In genomic region chr4:53438836-53439480, GRCm38 (mm10) we compare ENCODE assay signal across 9 mouse cellular contexts. TPM values are rescaled to one million over a fixed set of nuclear protein-coding genes. Genes with fewer than 3 reads are reported as not detected.
A peak's percentile ranks its signal among the peaks of the same experiment; 100 is the strongest.
DNase-seq lines count a peak whose midpoint lies in the region; ATAC-seq and TF ChIP-seq lines count a peak whose summit lies in the region.
"Had no signal": no experiment of that assay in that cellular context is flagged by ENCODE, and none has a peak within 500 bp of the region (broad histone marks: within the 10 kb centered on the region; RNA-seq: fewer than 3 reads in every experiment).

No protein-coding gene starts in this region.

- H3K27ac ChIP-seq in kidney, postnatal 0 days: no peak overlapping the region
- H3K27ac ChIP-seq in forebrain, postnatal 0 days (ENCODE audit: low read depth, low read length): peak overlapping the region; percentile 70
- 0 out of 2 replicates have a peak overlapping the region, but pooled peaks have one; percentile 84 for H3K27ac ChIP-seq in midbrain, postnatal 0 days (ENCODE audit: low read depth, low read length)

- WGBS in kidney, postnatal 0 days: 74% methylated on average over 7 of the region's 7 CpGs
- 80% methylated on average over 7 of the region's 7 CpGs for WGBS in forebrain, postnatal 0 days
- 83% methylated on average over 7 of the region's 7 CpGs for WGBS in midbrain, postnatal 0 days

- no peak overlapping the region for H3K4me3 ChIP-seq in kidney, postnatal 0 days (replicated peaks; ENCODE audit: low read depth, low read length)
- no peak overlapping the region for H3K4me3 ChIP-seq in forebrain, postnatal 0 days (ENCODE audit: low read depth, low read length)
- H3K4me3 ChIP-seq in midbrain, postnatal 0 days (ENCODE audit: low read depth, low read length): peak overlapping the region; percentile 81; the same call in 1 of the 2 replicates

- no peak for ATAC-seq in kidney, postnatal 0 days (replicated peaks; ENCODE audit: low FRiP score, low read depth)
- ATAC-seq in forebrain, postnatal 0 days: no peak
- no peak for ATAC-seq in midbrain, postnatal 0 days (ENCODE audit: low FRiP score)

- no peaks in the 10 kb centered on the region for H3K9me3 ChIP-seq in kidney, postnatal 0 days (replicated peaks; ENCODE audit: low read length)
- H3K9me3 ChIP-seq in forebrain, postnatal 0 days (ENCODE audit: low read length): no peaks in the 10 kb centered on the region
- no peaks in the 10 kb centered on the region for H3K9me3 ChIP-seq in midbrain, postnatal 0 days (ENCODE audit: low read length)

- H3K9ac ChIP-seq in kidney, postnatal 0 days (ENCODE audit: low read depth, low read length): no peak overlapping the region
- 0 out of 2 replicates have a peak overlapping the region, but pooled peaks have one; percentile 78 for H3K9ac ChIP-seq in forebrain, postnatal 0 days
- no peak overlapping the region for H3K9ac ChIP-seq in midbrain, postnatal 0 days (replicated peaks; ENCODE audit: low read length, poor library complexity, severe bottlenecking)

- no peak for TF ChIP-seq CTCF in kidney, postnatal 0 days (IDR thresholded peaks at IDR 0.05; ENCODE audit: low read depth)
- no peak for TF ChIP-seq CTCF in forebrain, postnatal 0 days (IDR thresholded peaks at IDR 0.05; ENCODE audit: low read depth)
- no peak for TF ChIP-seq CTCF in midbrain, postnatal 0 days (IDR thresholded peaks at IDR 0.05)

- no peaks in the 10 kb centered on the region for H3K27me3 ChIP-seq in kidney, postnatal 0 days (ENCODE audit: insufficient read depth, low read length)
- no peaks in the 10 kb centered on the region for H3K27me3 ChIP-seq in forebrain, postnatal 0 days (ENCODE audit: insufficient read depth, low read length)
- H3K27me3 ChIP-seq in midbrain, postnatal 0 days (ENCODE audit: insufficient read depth, low read length): no peaks in the 10 kb centered on the region

- peak overlapping the region; percentile 85; the same call in 1 of the 2 replicates for H3K4me2 ChIP-seq in kidney, postnatal 0 days (ENCODE audit: low read length)
- H3K4me2 ChIP-seq in forebrain, postnatal 0 days (ENCODE audit: low read depth): peak overlapping the region; percentile 79
- H3K4me2 ChIP-seq in midbrain, postnatal 0 days (ENCODE audit: low read depth, low read length, poor library complexity, severe bottlenecking): peak overlapping the region; percentile 83; the same call in 1 of the 2 replicates

- no peaks in the 10 kb centered on the region for H3K36me3 ChIP-seq in kidney, postnatal 0 days (ENCODE audit: insufficient read depth, low read length)
- H3K36me3 ChIP-seq in forebrain, postnatal 0 days (ENCODE audit: insufficient read depth): no peaks in the 10 kb centered on the region
- no peaks in the 10 kb centered on the region for H3K36me3 ChIP-seq in midbrain, postnatal 0 days (ENCODE audit: insufficient read depth, low read length)

- no peak for DNase-seq in kidney, postnatal 0 days (ENCODE audit: low spot score)
- no peak for DNase-seq in kidney, adult 11 months
- peak; percentile 81 for DNase-seq in ZHBTc4 (ENCODE audit: low read depth, low spot score)
- no peak for DNase-seq in forebrain, postnatal 0 days
- DNase-seq in midbrain, postnatal 0 days (ENCODE audit: low spot score): no peak
- DNase-seq in thymus, postnatal 14 days: no peak
- no peak for DNase-seq in ovary, postnatal 14 days (ENCODE audit: low spot score)
- no peak for DNase-seq in cerebellum, postnatal 10 days
- DNase-seq: kidney, adult 18-20 months had no signal

- H3K4me1 ChIP-seq in kidney, postnatal 0 days (replicated peaks; ENCODE audit: insufficient read depth, low read length): peaks cover 13% of the 10 kb centered on the region
- H3K4me1 ChIP-seq in forebrain, postnatal 0 days (ENCODE audit: insufficient read depth): 0 out of 2 replicates have a peak, but pooled peaks cover 6% of the 10 kb centered on the region
- H3K4me1 ChIP-seq in midbrain, postnatal 0 days (ENCODE audit: insufficient read depth, low read length): 0 out of 2 replicates have a peak, but pooled peaks cover 4% of the 10 kb centered on the region

RNA-seq across cellular contexts. Expression of gene Slc44a1, which starts 1.3 kb away (rescaled TPM):
- 43.4 and 44.1 TPM in 2 replicates for polyA plus RNA-seq in kidney, postnatal 0 days (2015; fragmentation: Nextera tagmentation; extraction: Ambion mirVana)
- total RNA-seq in forebrain, postnatal 0 days (2014; rRNA removed): 29.3 and 31.9 TPM in 2 replicates
- 11.9 and 12.4 TPM in 2 replicates for polyA plus RNA-seq in forebrain, postnatal 0 days (2015; fragmentation: Nextera tagmentation; extraction: Ambion mirVana)
- total RNA-seq in midbrain, postnatal 0 days (2014; rRNA removed): 23.2 and 24.2 TPM in 2 replicates
- polyA plus RNA-seq in midbrain, postnatal 0 days (2015; fragmentation: Nextera tagmentation; extraction: Ambion mirVana): 8.3 and 8.6 TPM in 2 replicates
